Mouse (Mus musculus) right cerebral cortex, adult 18-20 months (tissue): Measurements from ENCODE around the gene Tomm40.
"Not testable (repeated sequence)": the region's sequence is repeated elsewhere in the genome, so short reads cannot be mapped to it uniquely, and the experiment has no call there.

Source experiments
- DNase-seq: peaks from one replicate; pipeline ENCODE4 v3.0.0; 2022; ENCODE audit warnings: mixed read lengths

Tomm40 gene

GRCm38 (mm10) chr7:19704475-19704874 is 10.8 kb downstream of the Tomm40 start:
- no peak for DNase-seq

GRCm38 (mm10) chr7:19702859-19703555 is 12.2 kb downstream of the Tomm40 start:
- DNase-seq = no peak

GRCm38 (mm10) chr7:19701069-19701761 is 14.0 kb downstream of the Tomm40 start:
- peak; percentile 59 for DNase-seq

- DNase-seq = no peak
These were observed 14.8 kb downstream of the Tomm40 start for GRCm38 (mm10) chr7:19700299-19701068.

- DNase-seq = no peak
These were observed 15.4 kb downstream of the Tomm40 start for GRCm38 (mm10) chr7:19699827-19700148.

GRCm38 (mm10) chr7:19698907-19699826 is 16.1 kb downstream of the Tomm40 start, which contains the start of gene Apoe:
Gene Apoe (minus strand): TSS chr7:19699188.
- DNase-seq = peak; percentile 76

- no peak for DNase-seq
These were observed 17.0 kb downstream of the Tomm40 start for GRCm38 (mm10) chr7:19697949-19698906.

GRCm38 (mm10) chr7:19696336-19696873 is 18.8 kb downstream of the Tomm40 start:
- no peak for DNase-seq

- DNase-seq = no peak
These were observed 19.4 kb downstream of the Tomm40 start for GRCm38 (mm10) chr7:19695881-19696280.

GRCm38 (mm10) chr7:19695213-19695594 is 20.0 kb downstream of the Tomm40 start:
- DNase-seq = no peak

- no peak for DNase-seq
These were observed 20.7 kb downstream of the Tomm40 start for GRCm38 (mm10) chr7:19694336-19695212.

- DNase-seq = peak; percentile 57
These were observed 21.8 kb downstream of the Tomm40 start for GRCm38 (mm10) chr7:19693421-19693820.

- DNase-seq = no peak
These were observed 23.1 kb downstream of the Tomm40 start, which contains the start of gene Apoc1 for GRCm38 (mm10) chr7:19691873-19692865. Gene Apoc1 (minus strand): TSS chr7:19692660.

- no peak for DNase-seq
These were observed 23.8 kb downstream of the Tomm40 start for GRCm38 (mm10) chr7:19691434-19691833.

- DNase-seq = no peak
These were observed 24.4 kb downstream of the Tomm40 start for GRCm38 (mm10) chr7:19690845-19691244.

- DNase-seq = no peak
These were observed 26.6 kb downstream of the Tomm40 start for GRCm38 (mm10) chr7:19688611-19689010.

- DNase-seq = no peak
These were observed 27.1 kb downstream of the Tomm40 start for GRCm38 (mm10) chr7:19688101-19688500.

GRCm38 (mm10) chr7:19686927-19687583 is 28.2 kb downstream of the Tomm40 start:
- DNase-seq = not testable (repeated sequence)
